ENCODE assay signal across 7 mouse cellular contexts in the genomic region with DNA sequence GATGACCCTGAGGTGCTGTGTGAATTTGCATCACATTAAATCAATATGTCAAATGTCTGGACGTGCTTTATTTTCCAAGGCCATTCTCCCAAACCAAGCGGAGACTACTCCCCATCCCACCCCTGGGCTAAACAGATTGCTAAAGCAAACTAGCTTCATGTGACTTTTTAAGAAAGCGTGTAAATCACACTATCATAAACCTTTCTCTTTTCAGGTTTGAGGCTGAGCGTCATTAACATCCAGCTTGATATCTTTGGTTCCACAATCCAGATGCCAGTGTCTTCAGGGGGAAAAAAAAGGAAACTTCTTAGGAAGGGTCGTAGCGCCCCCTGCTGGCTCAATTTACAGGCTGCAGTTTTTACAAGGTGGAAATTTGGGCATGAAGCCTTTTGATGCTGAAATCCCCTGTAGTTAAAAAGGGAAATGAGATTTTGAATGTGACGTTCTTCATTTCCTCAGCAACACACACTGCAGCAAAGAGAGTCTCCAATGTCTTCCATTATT.
A peak's percentile ranks its signal among the peaks of the same experiment; 100 is the strongest.
DNase-seq lines count a peak whose midpoint lies in the region; ATAC-seq and TF ChIP-seq lines count a peak whose summit lies in the region.

No protein-coding gene starts in this region.

- peak; percentile 71 to 88; a peak in 3 of 4 replicates for TF ChIP-seq CTCF in CH12.LX (conservative IDR thresholded peaks at IDR 0.05 in 1 of 2, IDR thresholded peaks at IDR 0.05 in 1 of 2; ENCODE audit: low read depth in 2 of 2, low read length in 2 of 2)
- peak; percentile 87 for TF ChIP-seq CTCF in stomach, postnatal 0 days (IDR thresholded peaks at IDR 0.05; ENCODE audit: low read depth)

- DNase-seq in CH12.LX (ENCODE audit: extremely low read depth): peak; percentile 86
- peak; percentile 19 for DNase-seq in MEL-GATA-1-ER (ENCODE audit: extremely low read depth, low read depth)
- peak; percentile 81 for DNase-seq in embryo, embryonic 10 days (ENCODE audit: low spot score)
- DNase-seq in layer of hippocampus, postnatal 14 days (ENCODE audit: low spot score in 2 of 2): peak; percentile 54 to 63
- DNase-seq in midbrain, embryonic 11.5 days (ENCODE audit: low spot score, missing footprints): peak; percentile 97
- peak; percentile 49 for DNase-seq in stomach, postnatal 0 days (ENCODE audit: low spot score)

- H3K4me3 ChIP-seq in CH12.LX (replicated peaks in 1 of 3; ENCODE audit: low read depth in 2 of 3, low read length in 2 of 3, poor library complexity in 1 of 3): no peak overlapping the region
- no peak overlapping the region for H3K4me3 ChIP-seq in midbrain, embryonic 11.5 days (ENCODE audit: low read depth, low read length)
- no peak overlapping the region for H3K4me3 ChIP-seq in stomach, postnatal 0 days (ENCODE audit: low read depth, low read length)

- no peak overlapping the region for H3K9ac ChIP-seq in CH12.LX (ENCODE audit: insufficient read depth, low read depth)
- H3K9ac ChIP-seq in midbrain, embryonic 11.5 days (ENCODE audit: low read length): no peak overlapping the region
- H3K9ac ChIP-seq in stomach, postnatal 0 days (ENCODE audit: low read length): no peak overlapping the region

- peak; percentile 85 for ATAC-seq in granulocyte monocyte progenitor cell, adult 5-6 weeks (replicated peaks; ENCODE audit: poor library complexity, severe bottlenecking)
- ATAC-seq in midbrain, embryonic 11.5 days (ENCODE audit: low FRiP score): peak; percentile 64
- no peak for ATAC-seq in stomach, postnatal 0 days (ENCODE audit: low FRiP score, low TSS enrichment)

- TF ChIP-seq EP300 in CH12.LX (IDR thresholded peaks at IDR 0.05; ENCODE audit: low read length): peak; percentile 62; the same call in 1 of the 2 replicates
- no peak for TF ChIP-seq EP300 in stomach, postnatal 0 days (optimal IDR thresholded peaks at IDR 0.05)

- H3K36me3 ChIP-seq in CH12.LX (replicated peaks in 1 of 2; ENCODE audit: control insufficient read depth in 1 of 2, insufficient read depth in 1 of 2, low read length in 1 of 2): no peaks in the 10 kb centered on the region
- H3K36me3 ChIP-seq in midbrain, embryonic 11.5 days (ENCODE audit: control insufficient read depth, insufficient read depth, low read length): no peaks in the 10 kb centered on the region
- H3K36me3 ChIP-seq in stomach, postnatal 0 days (ENCODE audit: control insufficient read depth, insufficient read depth, low read length): no peaks in the 10 kb centered on the region

- H3K9me3 ChIP-seq in CH12.LX (replicated peaks; ENCODE audit: low read length): no peaks in the 10 kb centered on the region
- H3K9me3 ChIP-seq in midbrain, embryonic 11.5 days (ENCODE audit: control insufficient read depth, low read length): no peaks in the 10 kb centered on the region
- H3K9me3 ChIP-seq in stomach, postnatal 0 days (ENCODE audit: control insufficient read depth, low read length): no peaks in the 10 kb centered on the region

- TF ChIP-seq RAD21 in CH12.LX (IDR thresholded peaks at IDR 0.05; ENCODE audit: low read depth, low read length): peak; percentile 92

- peak overlapping the region; percentile 87 for H3K4me2 ChIP-seq in CH12.LX (ENCODE audit: insufficient read depth, low read depth, poor library complexity, severe bottlenecking)
- H3K4me2 ChIP-seq in midbrain, embryonic 11.5 days: no peak overlapping the region
- no peak overlapping the region for H3K4me2 ChIP-seq in stomach, postnatal 0 days (replicated peaks; ENCODE audit: low read depth)

- no peak overlapping the region for H3K27ac ChIP-seq in CH12.LX (ENCODE audit: insufficient read depth, low read depth)
- no peak overlapping the region for H3K27ac ChIP-seq in midbrain, embryonic 11.5 days (ENCODE audit: low read depth, low read length)
- no peak overlapping the region for H3K27ac ChIP-seq in stomach, postnatal 0 days (replicated peaks)

- peaks cover 5 to 29% of the 10 kb centered on the region in 2 experiments; a peak in 3 of 4 replicates for H3K4me1 ChIP-seq in CH12.LX (ENCODE audit: control insufficient read depth in 1 of 2, insufficient read depth in 2 of 2)
- H3K4me1 ChIP-seq in midbrain, embryonic 11.5 days (ENCODE audit: control insufficient read depth, insufficient read depth, low read length): no peaks in the 10 kb centered on the region
- no peaks in the 10 kb centered on the region for H3K4me1 ChIP-seq in stomach, postnatal 0 days (replicated peaks; ENCODE audit: control insufficient read depth, insufficient read depth)

- TF ChIP-seq POLR2A in CH12.LX (IDR thresholded peaks at IDR 0.05; ENCODE audit: low read depth, low read length): no peak

- in situ Hi-C loops in CH12.LX (cut with MboI; ENCODE audit: low pct_ligation_motif_present, low pct_unique_long_range_greater_than_20kb, low sequenced_read_pairs): loop anchor here (10.0 to 25.0 kb wide), 2 partner anchors 110 to 517 kb away; no protein-coding TSS in a partner anchor

- 22% methylated on average over 7 of the region's 7 CpGs for WGBS in midbrain, embryonic 11.5 days
- 18% methylated on average over 7 of the region's 7 CpGs for WGBS in stomach, postnatal 0 days

- no peaks in the 10 kb centered on the region for H3K79me2 ChIP-seq in CH12.LX (replicated peaks; ENCODE audit: control insufficient read depth, extremely low read depth, insufficient read depth, poor library complexity, severe bottlenecking)

- dilution Hi-C loops in CH12.LX (cut with MboI; ENCODE audit: extremely low pct_ligation_motif_present, extremely low pct_unique_long_range_greater_than_20kb, low sequenced_read_pairs): no loop called here

- H3K27me3 ChIP-seq in CH12.LX (replicated peaks): no peaks in the 10 kb centered on the region
- H3K27me3 ChIP-seq in midbrain, embryonic 11.5 days (ENCODE audit: control insufficient read depth, insufficient read depth, low read length): no peaks in the 10 kb centered on the region
- H3K27me3 ChIP-seq in stomach, postnatal 0 days (ENCODE audit: control insufficient read depth, insufficient read depth, low read length): no peaks in the 10 kb centered on the region

TF ChIP-seq in CH12.LX, 34 proteins besides CTCF, POLR2A, EP300 and RAD21:
- TF ChIP-seq POLR2AphosphoS2 (IDR thresholded peaks at IDR 0.05; ENCODE audit: low read depth, low read length): no peak
- peak; percentile 72 for TF ChIP-seq ZNF384 (IDR thresholded peaks at IDR 0.05; ENCODE audit: low read depth, low read length)
- TF ChIP-seq ZMIZ1 (IDR thresholded peaks at IDR 0.05; ENCODE audit: low read depth, low read length): no peak
- TF ChIP-seq MAX (IDR thresholded peaks at IDR 0.05; ENCODE audit: low read length): no peak
- peak; percentile 71; the same call in 1 of the 2 replicates for TF ChIP-seq IRF4 (IDR thresholded peaks at IDR 0.05; ENCODE audit: low read depth, low read length)
- TF ChIP-seq MEF2A (IDR thresholded peaks at IDR 0.05; ENCODE audit: borderline replicate concordance, low read depth, low read length): peak; percentile 30; the same call in 1 of the 2 replicates
- no peak for TF ChIP-seq CHD1 (IDR thresholded peaks at IDR 0.05; ENCODE audit: low read depth, low read length)
- TF ChIP-seq CHD2 (IDR thresholded peaks at IDR 0.05; ENCODE audit: low read length): no peak
- TF ChIP-seq PAX5 (IDR thresholded peaks at IDR 0.05; ENCODE audit: low read length): no peak
- TF ChIP-seq TCF12 (IDR thresholded peaks at IDR 0.05; ENCODE audit: low read depth, low read length): no peak
- TF ChIP-seq MAFK (IDR thresholded peaks at IDR 0.05; ENCODE audit: insufficient replicate concordance, low read length): no peak
- no peak for TF ChIP-seq ETS1 (conservative IDR thresholded peaks at IDR 0.05; ENCODE audit: low read depth, low read length)
- TF ChIP-seq NELFE (IDR thresholded peaks at IDR 0.05; ENCODE audit: low read depth, low read length): no peak
- no peak for TF ChIP-seq ZC3H11A (IDR thresholded peaks at IDR 0.05; ENCODE audit: low read depth, low read length)
- no peak for TF ChIP-seq UBTF (IDR thresholded peaks at IDR 0.05; ENCODE audit: low read depth, low read length)
- no peak for TF ChIP-seq JUN (IDR thresholded peaks at IDR 0.05; ENCODE audit: insufficient read depth, low read depth, low read length)
- peak; percentile 76 for TF ChIP-seq SMC3 (IDR thresholded peaks at IDR 0.05; ENCODE audit: low read depth, low read length)
- TF ChIP-seq SIN3A (IDR thresholded peaks at IDR 0.05; ENCODE audit: low read length): no peak
- no peak for TF ChIP-seq USF2 (conservative IDR thresholded peaks at IDR 0.05; ENCODE audit: low read depth, low read length)
- no peak for TF ChIP-seq MAZ (IDR thresholded peaks at IDR 0.05; ENCODE audit: low read depth, low read length)

Comparison
In these comparisons a context has a peak if more than half of its experiments do, and no peak if none do; other contexts are left out.
1. DNase-seq: peak in every context shown above with its lines; median percentile 97 in midbrain, embryonic 11.5 days; 86 in CH12.LX; 81 in embryo, embryonic 10 days; 58 in layer of hippocampus, postnatal 14 days; 49 in stomach, postnatal 0 days; 19 in MEL-GATA-1-ER.